Mouse (Mus musculus) C2C12 (cell line): Measurements from ENCODE around the gene Pip5k1c. TPM values are rescaled to one million over a fixed set of nuclear protein-coding genes. Genes with fewer than 3 reads are reported as not detected.

Experiments
- H3K27me3 ChIP-seq: one replicate; pipeline ENCODE4 v1.6.1; 2011; ENCODE audit not compliant: control insufficient read depth, insufficient read depth, insufficient read length
- H3K36me3 ChIP-seq: one replicate; pipeline ENCODE4 v1.6.1; 2011; ENCODE audit not compliant: control insufficient read depth, insufficient read depth
- H3K4me3 ChIP-seq: one replicate; pipeline ENCODE4 v1.5.1; 2011; ENCODE audit warnings: mild to moderate bottlenecking, control low read depth; ENCODE audit not compliant: poor library complexity, insufficient read depth, severe bottlenecking
- H3K79me2 ChIP-seq: one replicate; pipeline ENCODE4 v1.6.1; 2011; ENCODE audit not compliant: control insufficient read depth, insufficient read depth
- H3K79me3 ChIP-seq: one replicate; pipeline ENCODE4 v1.6.1; 2011; ENCODE audit warnings: low read depth, control low read depth
- H3ac ChIP-seq: one replicate; pipeline ENCODE3; 2011; ENCODE audit warnings: low read depth; ENCODE audit not compliant: control insufficient read depth, insufficient read length
- CEBPB ChIP-seq: IDR thresholded peaks from one replicate; pipeline ENCODE4 v1.6.1; 2011; ENCODE audit warnings: low read depth, mild to moderate bottlenecking, control low read depth, moderate library complexity
- CTCF ChIP-seq: IDR thresholded peaks from one replicate; pipeline ENCODE4 v1.5.1; 2011; ENCODE audit not compliant: control insufficient read depth, insufficient read depth, insufficient read length
- FOSL1 ChIP-seq: IDR thresholded peaks from one replicate; pipeline ENCODE4 v1.8.0; 2011; ENCODE audit warnings: mild to moderate bottlenecking, low read length; ENCODE audit not compliant: poor library complexity, insufficient read depth, severe bottlenecking
- MAX ChIP-seq: IDR thresholded peaks from one replicate; pipeline ENCODE4 v1.6.1; 2011; ENCODE audit warnings: mild to moderate bottlenecking, control low read depth
- MYOD1 ChIP-seq: IDR thresholded peaks from one replicate; pipeline ENCODE4 v1.6.1; 2011; ENCODE audit warnings: low read depth; ENCODE audit not compliant: control insufficient read depth, insufficient read length
- MYOG ChIP-seq: IDR thresholded peaks from one replicate; pipeline ENCODE4 v1.6.1; 2011; ENCODE audit not compliant: control insufficient read depth, insufficient read length; ENCODE audit errors: extremely low read depth
- USF1 ChIP-seq: IDR thresholded peaks from one replicate; pipeline ENCODE4 v1.6.1; 2011; ENCODE audit warnings: low read depth, mild to moderate bottlenecking, control low read depth, moderate library complexity
- polyA plus RNA-seq: library from polyadenylated mRNA; unstranded; fragments of >200 nt; fragmentation: generic; extraction: Trizol; gene quantifications from one replicate; pipeline ENCODE4 v1.2.1, GENCODE M21; 2012; ENCODE audit warnings: missing spikeins

Gene Pip5k1c
- polyA plus RNA-seq, 1 experiment: 33.3 TPM

GRCm38 (mm10) chr10:81297845-81298244 is 5.1 kb downstream of the Pip5k1c start:
- peaks cover 52% of the 10 kb centered on the region for H3K79me3 ChIP-seq
- H3K4me3 ChIP-seq: no peak overlapping the region
- TF ChIP-seq MYOD1 (no peak), FOSL1 (no peak), MAX (no peak), CTCF (no peak), USF1 (no peak), CEBPB (no peak), MYOG (no peak)
- no peak overlapping the region for H3ac ChIP-seq
- no peaks in the 10 kb centered on the region for H3K36me3 ChIP-seq
- H3K79me2 ChIP-seq: peaks cover 94% of the 10 kb centered on the region
- no peaks in the 10 kb centered on the region for H3K27me3 ChIP-seq

GRCm38 (mm10) chr10:81298369-81299100 is 5.8 kb downstream of the Pip5k1c start:
- Histone ChIP-seq H3K79me3 (peaks cover 51% of the 10 kb centered on the region), H3K27me3 (no peaks in the 10 kb centered on the region), H3K79me2 (peaks cover 94% of the 10 kb centered on the region), H3K36me3 (no peaks in the 10 kb centered on the region), H3K4me3 (no peak overlapping the region), H3ac (no peak overlapping the region)
- TF ChIP-seq USF1 (no peak), CTCF (no peak), MYOD1 (no peak), FOSL1 (no peak), MYOG (no peak), CEBPB (no peak), MAX (no peak)

GRCm38 (mm10) chr10:81299585-81300351 is 7.0 kb downstream of the Pip5k1c start:
- H3K79me2 ChIP-seq: peaks cover 93% of the 10 kb centered on the region
- H3K36me3 ChIP-seq: no peaks in the 10 kb centered on the region
- H3K27me3 ChIP-seq: no peaks in the 10 kb centered on the region
- H3K4me3 ChIP-seq: no peak overlapping the region
- H3K79me3 ChIP-seq: peaks cover 41% of the 10 kb centered on the region
- H3ac ChIP-seq: no peak overlapping the region
- no peak for TF ChIP-seq CEBPB
- no peak for TF ChIP-seq MYOG
- TF ChIP-seq FOSL1: no peak
- no peak for TF ChIP-seq MAX
- TF ChIP-seq CTCF: no peak
- no peak for TF ChIP-seq MYOD1
- TF ChIP-seq USF1: no peak

- peaks cover 90% of the 10 kb centered on the region for H3K79me2 ChIP-seq
- no peaks in the 10 kb centered on the region for H3K36me3 ChIP-seq
- H3ac ChIP-seq: no peak overlapping the region
- no peak for TF ChIP-seq CEBPB
- no peak for TF ChIP-seq USF1
- no peak for TF ChIP-seq FOSL1
- no peak for TF ChIP-seq MYOG
- TF ChIP-seq CTCF: no peak
- TF ChIP-seq MYOD1: no peak
- TF ChIP-seq MAX: no peak
- no peaks in the 10 kb centered on the region for H3K27me3 ChIP-seq
- no peak overlapping the region for H3K4me3 ChIP-seq
- peaks cover 39% of the 10 kb centered on the region for H3K79me3 ChIP-seq
Measured at GRCm38 (mm10) chr10:81300352-81300907, 7.7 kb downstream of the Pip5k1c start.

GRCm38 (mm10) chr10:81301321-81301720 is 8.6 kb downstream of the Pip5k1c start:
- TF ChIP-seq MYOD1: no peak
- no peak for TF ChIP-seq CTCF
- TF ChIP-seq USF1: no peak
- no peak for TF ChIP-seq MYOG
- no peak for TF ChIP-seq CEBPB
- no peak for TF ChIP-seq FOSL1
- TF ChIP-seq MAX: no peak
- Histone ChIP-seq H3K4me3 (no peak overlapping the region), H3ac (no peak overlapping the region), H3K36me3 (peaks cover 5% of the 10 kb centered on the region), H3K79me3 (peaks cover 31% of the 10 kb centered on the region), H3K79me2 (peaks cover 81% of the 10 kb centered on the region), H3K27me3 (no peaks in the 10 kb centered on the region)

- TF ChIP-seq CTCF (no peak), USF1 (no peak), MYOD1 (no peak), FOSL1 (no peak), MAX (no peak), CEBPB (no peak), MYOG (no peak)
- peaks cover 72% of the 10 kb centered on the region for H3K79me2 ChIP-seq
- peaks cover 15% of the 10 kb centered on the region for H3K36me3 ChIP-seq
- no peaks in the 10 kb centered on the region for H3K27me3 ChIP-seq
- no peak overlapping the region for H3ac ChIP-seq
- H3K79me3 ChIP-seq: peaks cover 23% of the 10 kb centered on the region
- H3K4me3 ChIP-seq: no peak overlapping the region
Measured at GRCm38 (mm10) chr10:81302288-81302687, 9.5 kb downstream of the Pip5k1c start.
